Mouse (Mus musculus): ENCODE data around the gene Npy1r. TPM values are rescaled to one million over a fixed set of nuclear protein-coding genes. Genes with fewer than 3 reads are reported as not detected.

Gene Npy1r
- polyA plus RNA-seq (2015; fragmentation: Nextera tagmentation; extraction: Ambion mirVana): 0.06 TPM in 1 of 2 replicates, not detected in the other

- Histone ChIP-seq H3K27me3 (ENCODE audit: control insufficient read depth, insufficient read depth, low read depth, low read length) (peaks cover 14% of the 10 kb centered on the region), H3K9me3 (replicated peaks; ENCODE audit: control insufficient read depth, low read length) (no peaks in the 10 kb centered on the region), H3K9ac (ENCODE audit: low read depth, low read length) (no peak within 1 kb of the TSS), H3K4me1 (ENCODE audit: control insufficient read depth, low read depth, low read length) (no peaks in the 10 kb centered on the region), H3K36me3 (ENCODE audit: control insufficient read depth, insufficient read depth) (no peaks in the 10 kb centered on the region), H3K4me2 (ENCODE audit: low read depth, low read length) (0 out of 2 replicates have a peak within 1 kb of the TSS, but pooled peaks have one; percentile 6), H3K4me3 (ENCODE audit: low read depth, low read length) (no peak within 1 kb of the TSS), H3K27ac (ENCODE audit: low read length) (no peak within 1 kb of the TSS)
- ATAC-seq (ENCODE audit: low read depth): no peak
- WGBS (ENCODE audit: insufficient replicate concordance): 3% methylated on average over 30 of the region's 30 CpGs
Observed at GRCm38 (mm10) chr8:66696970-66697843, at the start of gene Npy1r. Npy1r (plus strand) TSS chr8:66697192.

- Histone ChIP-seq H3K27me3 (ENCODE audit: control insufficient read depth, insufficient read depth, low read depth, low read length) (no peaks in the 10 kb centered on the region), H3K4me2 (ENCODE audit: low read depth, low read length) (no peak overlapping the region), H3K27ac (ENCODE audit: low read length) (no peak overlapping the region), H3K4me3 (ENCODE audit: low read depth, low read length) (no peak overlapping the region), H3K9ac (ENCODE audit: low read depth, low read length) (no peak overlapping the region), H3K4me1 (ENCODE audit: control insufficient read depth, low read depth, low read length) (no peaks in the 10 kb centered on the region), H3K9me3 (replicated peaks; ENCODE audit: control insufficient read depth, low read length) (no peaks in the 10 kb centered on the region), H3K36me3 (ENCODE audit: control insufficient read depth, insufficient read depth) (no peaks in the 10 kb centered on the region)
- ATAC-seq (ENCODE audit: low read depth): no peak
- 49% methylated on average over 2 of the region's 2 CpGs for WGBS (ENCODE audit: insufficient replicate concordance)
Observed at GRCm38 (mm10) chr8:66681261-66681660, 15.7 kb upstream of the Npy1r start.

GRCm38 (mm10) chr8:66687511-66688329 is 9.3 kb upstream of the Npy1r start, which contains the start of gene Npy5r:
Npy5r (minus strand) TSS chr8:66688128.
- H3K9me3 ChIP-seq (replicated peaks; ENCODE audit: control insufficient read depth, low read length): no peaks in the 10 kb centered on the region
- no peaks in the 10 kb centered on the region for H3K36me3 ChIP-seq (ENCODE audit: control insufficient read depth, insufficient read depth)
- peaks cover 10% of the 10 kb centered on the region for H3K27me3 ChIP-seq (ENCODE audit: control insufficient read depth, insufficient read depth, low read depth, low read length)
- WGBS (ENCODE audit: insufficient replicate concordance): 4% methylated on average over 43 of the region's 43 CpGs
- no peak within 1 kb of the TSS for H3K4me3 ChIP-seq (ENCODE audit: low read depth, low read length)
- no peaks in the 10 kb centered on the region for H3K4me1 ChIP-seq (ENCODE audit: control insufficient read depth, low read depth, low read length)
- H3K27ac ChIP-seq (ENCODE audit: low read length): no peak within 1 kb of the TSS
- ATAC-seq (ENCODE audit: low read depth): no peak
- H3K9ac ChIP-seq (ENCODE audit: low read depth, low read length): no peak within 1 kb of the TSS
- no peak within 1 kb of the TSS for H3K4me2 ChIP-seq (ENCODE audit: low read depth, low read length)

- WGBS (ENCODE audit: insufficient replicate concordance): 45% methylated on average over 6 of the region's 6 CpGs
- Histone ChIP-seq H3K4me3 (ENCODE audit: low read depth, low read length) (no peak overlapping the region), H3K36me3 (ENCODE audit: control insufficient read depth, insufficient read depth) (no peaks in the 10 kb centered on the region), H3K27me3 (ENCODE audit: control insufficient read depth, insufficient read depth, low read depth, low read length) (peaks cover 10% of the 10 kb centered on the region), H3K4me1 (ENCODE audit: control insufficient read depth, low read depth, low read length) (no peaks in the 10 kb centered on the region), H3K9ac (ENCODE audit: low read depth, low read length) (no peak overlapping the region), H3K4me2 (ENCODE audit: low read depth, low read length) (no peak overlapping the region), H3K9me3 (replicated peaks; ENCODE audit: control insufficient read depth, low read length) (no peaks in the 10 kb centered on the region), H3K27ac (ENCODE audit: low read length) (no peak overlapping the region)
- ATAC-seq (ENCODE audit: low read depth): no peak
Observed at GRCm38 (mm10) chr8:66688395-66688794, 8.6 kb upstream of the Npy1r start.

- H3K9me3 ChIP-seq (replicated peaks; ENCODE audit: control insufficient read depth, low read length): no peaks in the 10 kb centered on the region
- no peak for ATAC-seq (ENCODE audit: low read depth)
Observed at GRCm38 (mm10) chr8:66688799-66689198, 8.2 kb upstream of the Npy1r start.

GRCm38 (mm10) chr8:66690402-66690801 is 6.6 kb upstream of the Npy1r start:
- 54% methylated on average over 5 of the region's 5 CpGs for WGBS (ENCODE audit: insufficient replicate concordance)

More at GRCm38 (mm10) chr8:66688799-66689198, 8.2 kb upstream of the Npy1r start:
- Histone ChIP-seq H3K4me3 (ENCODE audit: low read depth, low read length) (no peak overlapping the region), H3K36me3 (ENCODE audit: control insufficient read depth, insufficient read depth) (no peaks in the 10 kb centered on the region), H3K4me2 (ENCODE audit: low read depth, low read length) (no peak overlapping the region), H3K27ac (ENCODE audit: low read length) (no peak overlapping the region), H3K27me3 (ENCODE audit: control insufficient read depth, insufficient read depth, low read depth, low read length) (peaks cover 10% of the 10 kb centered on the region), H3K4me1 (ENCODE audit: control insufficient read depth, low read depth, low read length) (no peaks in the 10 kb centered on the region), H3K9ac (ENCODE audit: low read depth, low read length) (no peak overlapping the region)
- WGBS (ENCODE audit: insufficient replicate concordance): 42% methylated on average over 4 of the region's 4 CpGs

GRCm38 (mm10) chr8:66698011-66698410 is 1.0 kb downstream of the Npy1r start:
- Histone ChIP-seq H3K27ac (ENCODE audit: low read length) (no peak overlapping the region), H3K9me3 (replicated peaks; ENCODE audit: control insufficient read depth, low read length) (no peaks in the 10 kb centered on the region), H3K4me3 (ENCODE audit: low read depth, low read length) (no peak overlapping the region), H3K27me3 (ENCODE audit: control insufficient read depth, insufficient read depth, low read depth, low read length) (peaks cover 14% of the 10 kb centered on the region), H3K4me1 (ENCODE audit: control insufficient read depth, low read depth, low read length) (no peaks in the 10 kb centered on the region), H3K36me3 (ENCODE audit: control insufficient read depth, insufficient read depth) (no peaks in the 10 kb centered on the region), H3K4me2 (ENCODE audit: low read depth, low read length) (no peak overlapping the region), H3K9ac (ENCODE audit: low read depth, low read length) (no peak overlapping the region)
- WGBS (ENCODE audit: insufficient replicate concordance): 7% methylated on average over 7 of the region's 7 CpGs
- no peak for ATAC-seq (ENCODE audit: low read depth)

More at GRCm38 (mm10) chr8:66690402-66690801, 6.6 kb upstream of the Npy1r start:
- peaks cover 10% of the 10 kb centered on the region for H3K27me3 ChIP-seq (ENCODE audit: control insufficient read depth, insufficient read depth, low read depth, low read length)
- H3K9ac ChIP-seq (ENCODE audit: low read depth, low read length): no peak overlapping the region
- no peak for ATAC-seq (ENCODE audit: low read depth)
- no peak overlapping the region for H3K27ac ChIP-seq (ENCODE audit: low read length)
- no peak overlapping the region for H3K4me2 ChIP-seq (ENCODE audit: low read depth, low read length)
- H3K36me3 ChIP-seq (ENCODE audit: control insufficient read depth, insufficient read depth): no peaks in the 10 kb centered on the region
- no peaks in the 10 kb centered on the region for H3K9me3 ChIP-seq (replicated peaks; ENCODE audit: control insufficient read depth, low read length)
- no peaks in the 10 kb centered on the region for H3K4me1 ChIP-seq (ENCODE audit: control insufficient read depth, low read depth, low read length)
- H3K4me3 ChIP-seq (ENCODE audit: low read depth, low read length): no peak overlapping the region

- Histone ChIP-seq H3K36me3 (ENCODE audit: control insufficient read depth, insufficient read depth) (no peaks in the 10 kb centered on the region), H3K4me1 (ENCODE audit: control insufficient read depth, low read depth, low read length) (no peaks in the 10 kb centered on the region), H3K27me3 (ENCODE audit: control insufficient read depth, insufficient read depth, low read depth, low read length) (peaks cover 14% of the 10 kb centered on the region), H3K4me2 (ENCODE audit: low read depth, low read length) (no peak overlapping the region), H3K9ac (ENCODE audit: low read depth, low read length) (no peak overlapping the region), H3K27ac (ENCODE audit: low read length) (no peak overlapping the region), H3K4me3 (ENCODE audit: low read depth, low read length) (no peak overlapping the region), H3K9me3 (replicated peaks; ENCODE audit: control insufficient read depth, low read length) (no peaks in the 10 kb centered on the region)
- ATAC-seq (ENCODE audit: low read depth): no peak
- WGBS (ENCODE audit: insufficient replicate concordance): 49% methylated on average over 7 of the region's 7 CpGs
Observed at GRCm38 (mm10) chr8:66698782-66699181, 1.8 kb downstream of the Npy1r start.

All from liver, embryonic 16.5 days (tissue).